Mouse (Mus musculus): ENCODE results near the gene Npas3. TPM values are rescaled to one million over a fixed set of nuclear protein-coding genes. Genes with fewer than 3 reads are reported as not detected.

The Npas3 gene
- polyA plus RNA-seq, 1 experiment: 0.18 TPM

DNA sequence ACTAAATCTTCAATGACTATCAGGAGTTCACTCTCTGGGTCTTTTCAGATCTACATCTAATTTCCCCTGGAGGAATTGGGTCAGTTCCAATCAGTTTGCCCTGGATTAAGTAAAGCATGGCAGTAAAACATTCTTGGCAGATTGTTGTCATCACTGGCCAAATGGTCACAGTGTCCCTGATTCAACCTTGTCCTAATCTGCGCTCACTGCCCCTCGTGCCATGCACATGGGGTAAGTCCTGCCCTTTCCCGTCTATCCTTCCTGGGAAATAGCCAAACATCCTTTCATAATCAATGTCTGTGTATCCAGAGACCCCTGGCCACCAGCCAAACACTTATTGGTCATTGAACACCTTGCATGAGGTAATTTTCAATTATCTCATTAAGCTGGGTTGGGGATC is 432.0 kb downstream of the Npas3 start:
- no peak overlapping the region for H3K4me3 ChIP-seq
- no peak overlapping the region for H3K4me2 ChIP-seq (ENCODE audit: low read depth)

DNA sequence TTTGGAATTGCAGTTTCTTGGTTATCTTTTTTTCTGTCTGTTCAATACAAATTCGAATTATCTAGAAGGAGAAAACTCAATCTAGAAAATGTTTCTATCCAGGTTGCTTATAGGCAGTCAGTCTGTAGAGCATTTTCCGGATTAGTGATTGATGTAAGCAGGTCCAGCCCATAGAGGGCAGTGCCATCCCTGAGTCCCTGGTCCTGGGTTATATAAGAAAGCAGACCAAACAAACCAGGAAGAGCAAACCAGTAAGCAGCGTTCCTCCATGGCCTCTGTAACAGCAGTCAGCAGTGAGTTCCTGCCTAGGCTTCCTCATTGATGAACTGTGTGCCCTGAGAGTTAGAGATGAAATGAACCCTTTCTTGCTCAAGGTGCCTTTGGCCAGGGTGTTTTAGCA is 433.6 kb downstream of the Npas3 start:
- Histone ChIP-seq H3ac (ENCODE audit: control insufficient read depth, insufficient read length) (no peak overlapping the region), H3K36me3 (ENCODE audit: control insufficient read depth, insufficient read depth) (no peaks in the 10 kb centered on the region), H3K27me3 (ENCODE audit: control insufficient read depth, insufficient read depth, insufficient read length) (no peaks in the 10 kb centered on the region), H3K4me3 (no peak overlapping the region), H3K4me2 (ENCODE audit: low read depth) (no peak overlapping the region), H3K79me2 (ENCODE audit: control insufficient read depth, insufficient read depth) (no peaks in the 10 kb centered on the region)
- TF ChIP-seq MYOG (IDR thresholded peaks at IDR 0.05; ENCODE audit: control insufficient read depth in 1 of 3, insufficient read depth in 1 of 3, insufficient read length in 2 of 3, low read depth in 2 of 3) (no peak), POLR2A (IDR thresholded peaks at IDR 0.05; ENCODE audit: insufficient read length, low read depth) (no peak), CEBPB (IDR thresholded peaks at IDR 0.05; ENCODE audit: insufficient read depth, poor library complexity, severe bottlenecking) (no peak), MYOD1 (IDR thresholded peaks at IDR 0.05; ENCODE audit: control insufficient read depth in 1 of 3, insufficient read length in 2 of 3, low read depth in 2 of 3) (no peak), SRF (IDR thresholded peaks at IDR 0.05; ENCODE audit: control insufficient read depth, insufficient read length, low read depth) (no peak), USF1 (IDR thresholded peaks at IDR 0.05; ENCODE audit: low read depth) (no peak), REST (IDR thresholded peaks at IDR 0.05; ENCODE audit: insufficient read depth, insufficient read length) (no peak), MAX (IDR thresholded peaks at IDR 0.05; ENCODE audit: low read depth) (no peak), TCF3 (IDR thresholded peaks at IDR 0.05; ENCODE audit: insufficient read length, low read depth) (no peak), E2F4 (IDR thresholded peaks at IDR 0.05; ENCODE audit: insufficient read depth) (no peak), TCF12 (IDR thresholded peaks at IDR 0.05; ENCODE audit: insufficient read depth, poor library complexity, severe bottlenecking) (no peak), POLR2AphosphoS2 (IDR thresholded peaks at IDR 0.05; ENCODE audit: insufficient read length, low read depth) (no peak)

More for the DNA sequence above, 432.0 kb downstream of the Npas3 start:
- Histone ChIP-seq H3K27me3 (ENCODE audit: control insufficient read depth, insufficient read depth, insufficient read length) (no peaks in the 10 kb centered on the region), H3K36me3 (ENCODE audit: control insufficient read depth, insufficient read depth) (no peaks in the 10 kb centered on the region), H3ac (ENCODE audit: control insufficient read depth, insufficient read length) (no peak overlapping the region), H3K79me2 (ENCODE audit: control insufficient read depth, insufficient read depth) (no peaks in the 10 kb centered on the region)
- TF ChIP-seq TCF12 (IDR thresholded peaks at IDR 0.05; ENCODE audit: insufficient read depth, poor library complexity, severe bottlenecking): no peak
- TF ChIP-seq POLR2A (IDR thresholded peaks at IDR 0.05; ENCODE audit: insufficient read length, low read depth): no peak
- TF ChIP-seq TCF3 (IDR thresholded peaks at IDR 0.05; ENCODE audit: insufficient read length, low read depth): no peak
- TF ChIP-seq MYOG (IDR thresholded peaks at IDR 0.05; ENCODE audit: control insufficient read depth in 1 of 3, insufficient read depth in 1 of 3, insufficient read length in 2 of 3, low read depth in 2 of 3): no peak
- no peak for TF ChIP-seq CEBPB (IDR thresholded peaks at IDR 0.05; ENCODE audit: insufficient read depth, poor library complexity, severe bottlenecking)
- no peak for TF ChIP-seq MAX (IDR thresholded peaks at IDR 0.05; ENCODE audit: low read depth)
- no peak for TF ChIP-seq POLR2AphosphoS2 (IDR thresholded peaks at IDR 0.05; ENCODE audit: insufficient read length, low read depth)
- no peak for TF ChIP-seq USF1 (IDR thresholded peaks at IDR 0.05; ENCODE audit: low read depth)
- TF ChIP-seq REST (IDR thresholded peaks at IDR 0.05; ENCODE audit: insufficient read depth, insufficient read length): no peak
- TF ChIP-seq E2F4 (IDR thresholded peaks at IDR 0.05; ENCODE audit: insufficient read depth): no peak
- TF ChIP-seq SRF (IDR thresholded peaks at IDR 0.05; ENCODE audit: control insufficient read depth, insufficient read length, low read depth): no peak
- no peak for TF ChIP-seq MYOD1 (IDR thresholded peaks at IDR 0.05; ENCODE audit: control insufficient read depth in 1 of 3, insufficient read length in 2 of 3, low read depth in 2 of 3)

DNA sequence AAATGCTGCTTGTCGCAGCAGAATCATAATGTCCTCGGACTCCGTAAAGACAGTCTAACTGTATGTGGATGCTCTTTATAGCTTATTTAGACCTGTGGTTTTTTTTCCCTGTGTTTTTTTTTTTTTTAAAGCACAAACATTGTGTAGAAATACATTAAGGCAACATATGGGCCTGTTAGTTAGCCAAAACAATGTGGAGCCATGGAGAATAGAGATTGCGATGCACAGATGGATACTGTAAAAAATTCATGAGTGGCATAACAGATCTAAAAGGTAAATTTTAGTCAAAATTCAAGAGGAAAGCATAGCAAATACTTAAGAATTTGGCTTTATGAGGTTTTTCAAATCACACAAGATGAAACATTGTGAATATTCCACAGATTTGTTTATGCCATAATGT is 444.0 kb downstream of the Npas3 start:
- H3K79me2 ChIP-seq (ENCODE audit: control insufficient read depth, insufficient read depth): no peaks in the 10 kb centered on the region
- no peak overlapping the region for H3K4me3 ChIP-seq
- H3K36me3 ChIP-seq (ENCODE audit: control insufficient read depth, insufficient read depth): no peaks in the 10 kb centered on the region
- H3K27me3 ChIP-seq (ENCODE audit: control insufficient read depth, insufficient read depth, insufficient read length): no peaks in the 10 kb centered on the region
- no peak overlapping the region for H3K4me2 ChIP-seq (ENCODE audit: low read depth)
- TF ChIP-seq REST (IDR thresholded peaks at IDR 0.05; ENCODE audit: insufficient read depth, insufficient read length) (no peak), POLR2AphosphoS2 (IDR thresholded peaks at IDR 0.05; ENCODE audit: insufficient read length, low read depth) (no peak)
- no peak overlapping the region for H3ac ChIP-seq (ENCODE audit: control insufficient read depth, insufficient read length)

DNA sequence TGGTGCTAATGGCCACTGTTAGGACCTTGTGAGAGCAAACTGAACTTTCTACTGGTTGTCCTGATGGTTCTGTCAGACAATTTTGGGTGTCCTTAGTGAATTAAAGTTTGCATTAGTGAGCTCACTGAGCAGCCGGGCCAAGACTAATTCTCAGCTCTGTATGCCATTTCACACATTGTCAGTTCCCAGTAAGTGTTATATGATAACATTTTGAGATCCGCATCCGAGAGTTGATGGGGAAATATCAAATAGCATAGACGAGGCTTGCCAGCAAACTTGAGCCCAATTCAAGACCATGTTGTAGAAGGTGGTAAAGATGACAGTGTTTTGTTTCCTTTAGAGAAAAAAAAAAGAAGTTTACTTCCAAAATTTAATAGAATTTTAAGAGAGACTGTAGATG is 445.9 kb downstream of the Npas3 start:
- TF ChIP-seq USF1 (IDR thresholded peaks at IDR 0.05; ENCODE audit: low read depth) (no peak), MAX (IDR thresholded peaks at IDR 0.05; ENCODE audit: low read depth) (no peak), TCF12 (IDR thresholded peaks at IDR 0.05; ENCODE audit: insufficient read depth, poor library complexity, severe bottlenecking) (no peak), MYOG (IDR thresholded peaks at IDR 0.05; ENCODE audit: control insufficient read depth in 1 of 3, insufficient read depth in 1 of 3, insufficient read length in 2 of 3, low read depth in 2 of 3) (no peak)
- Histone ChIP-seq H3K4me2 (ENCODE audit: low read depth) (no peak overlapping the region), H3K36me3 (ENCODE audit: control insufficient read depth, insufficient read depth) (no peaks in the 10 kb centered on the region), H3ac (ENCODE audit: control insufficient read depth, insufficient read length) (no peak overlapping the region), H3K79me2 (ENCODE audit: control insufficient read depth, insufficient read depth) (no peaks in the 10 kb centered on the region), H3K27me3 (ENCODE audit: control insufficient read depth, insufficient read depth, insufficient read length) (no peaks in the 10 kb centered on the region), H3K4me3 (no peak overlapping the region)

DNA sequence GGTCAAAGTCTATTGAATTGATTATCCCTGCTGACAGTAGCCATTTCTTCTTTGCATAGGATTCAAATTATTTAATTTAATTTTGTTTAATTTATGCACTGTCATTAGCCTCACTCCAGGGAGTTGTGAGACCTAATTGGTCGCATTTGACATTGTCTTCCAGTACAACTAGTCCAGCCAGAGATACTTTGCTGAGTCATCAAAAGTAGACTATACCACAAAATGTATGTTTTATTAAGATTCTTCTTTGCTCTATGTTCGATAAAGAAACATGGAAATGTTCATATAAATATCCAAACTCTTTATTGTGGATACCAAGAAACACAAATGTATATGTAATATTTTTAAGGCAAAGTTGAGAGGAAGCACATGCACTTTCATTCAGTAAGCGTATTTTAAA is 446.8 kb downstream of the Npas3 start:
- Histone ChIP-seq H3ac (ENCODE audit: control insufficient read depth, insufficient read length) (no peak overlapping the region), H3K27me3 (ENCODE audit: control insufficient read depth, insufficient read depth, insufficient read length) (no peaks in the 10 kb centered on the region), H3K36me3 (ENCODE audit: control insufficient read depth, insufficient read depth) (no peaks in the 10 kb centered on the region), H3K79me2 (ENCODE audit: control insufficient read depth, insufficient read depth) (no peaks in the 10 kb centered on the region), H3K4me2 (ENCODE audit: low read depth) (no peak overlapping the region), H3K4me3 (no peak overlapping the region)
- TF ChIP-seq E2F4 (IDR thresholded peaks at IDR 0.05; ENCODE audit: insufficient read depth): no peak

DNA sequence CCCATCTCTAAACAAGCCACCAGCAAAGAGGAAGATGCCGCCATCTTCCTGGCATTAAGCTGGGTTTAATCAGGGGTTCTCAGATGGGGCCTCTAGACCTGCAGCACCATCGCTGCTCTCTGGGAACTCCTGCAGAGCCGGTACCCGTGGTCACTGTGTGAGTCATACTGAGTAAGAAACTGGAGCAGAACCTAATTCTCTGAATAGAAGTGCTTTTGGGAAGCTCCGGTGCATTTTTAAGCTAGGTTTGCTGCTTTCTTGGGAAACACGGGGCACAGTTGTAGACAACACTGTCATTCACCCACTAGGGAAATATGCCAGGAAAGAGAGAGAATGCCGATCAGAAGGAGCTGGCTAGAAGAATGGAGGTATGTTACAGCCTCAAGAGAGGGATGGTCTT is 449.2 kb downstream of the Npas3 start:
- Histone ChIP-seq H3K79me2 (ENCODE audit: control insufficient read depth, insufficient read depth) (no peaks in the 10 kb centered on the region), H3K36me3 (ENCODE audit: control insufficient read depth, insufficient read depth) (no peaks in the 10 kb centered on the region), H3K27me3 (ENCODE audit: control insufficient read depth, insufficient read depth, insufficient read length) (no peaks in the 10 kb centered on the region), H3K4me2 (ENCODE audit: low read depth) (no peak overlapping the region), H3K4me3 (no peak overlapping the region), H3ac (ENCODE audit: control insufficient read depth, insufficient read length) (no peak overlapping the region)
- no peak for TF ChIP-seq MAX (IDR thresholded peaks at IDR 0.05; ENCODE audit: low read depth)
- no peak for TF ChIP-seq POLR2A (IDR thresholded peaks at IDR 0.05; ENCODE audit: insufficient read length, low read depth)
- TF ChIP-seq USF1 (IDR thresholded peaks at IDR 0.05; ENCODE audit: low read depth): no peak
- TF ChIP-seq CEBPB (IDR thresholded peaks at IDR 0.05; ENCODE audit: insufficient read depth, poor library complexity, severe bottlenecking): no peak
- TF ChIP-seq MYOD1 (IDR thresholded peaks at IDR 0.05; ENCODE audit: control insufficient read depth in 1 of 3, insufficient read length in 2 of 3, low read depth in 2 of 3): no peak
- TF ChIP-seq REST (IDR thresholded peaks at IDR 0.05; ENCODE audit: insufficient read depth, insufficient read length): no peak
- no peak for TF ChIP-seq E2F4 (IDR thresholded peaks at IDR 0.05; ENCODE audit: insufficient read depth)
- TF ChIP-seq TCF3 (IDR thresholded peaks at IDR 0.05; ENCODE audit: insufficient read length, low read depth): no peak
- TF ChIP-seq MYOG (IDR thresholded peaks at IDR 0.05; ENCODE audit: control insufficient read depth in 1 of 3, insufficient read depth in 1 of 3, insufficient read length in 2 of 3, low read depth in 2 of 3): no peak
- TF ChIP-seq SRF (IDR thresholded peaks at IDR 0.05; ENCODE audit: control insufficient read depth, insufficient read length, low read depth): no peak
- no peak for TF ChIP-seq TCF12 (IDR thresholded peaks at IDR 0.05; ENCODE audit: insufficient read depth, poor library complexity, severe bottlenecking)
- TF ChIP-seq POLR2AphosphoS2 (IDR thresholded peaks at IDR 0.05; ENCODE audit: insufficient read length, low read depth): no peak
